Mouse (Mus musculus) myocyte (in vitro differentiated cells): Measurements from ENCODE around the gene Rpl11. TPM values are rescaled to one million over a fixed set of nuclear protein-coding genes. Genes with fewer than 3 reads are reported as not detected.

Experiments used
- H3K27me3 ChIP-seq: one replicate; pipeline ENCODE4 v1.6.1; 2011; ENCODE audit not compliant: control insufficient read depth, insufficient read depth, insufficient read length
- H3K36me3 ChIP-seq: one replicate; pipeline ENCODE4 v1.6.1; 2011; ENCODE audit not compliant: control insufficient read depth, insufficient read depth
- H3K4me2 ChIP-seq: one replicate; pipeline ENCODE4 v1.6.1; 2011; ENCODE audit warnings: low read depth, control low read depth
- H3K4me3 ChIP-seq: one replicate; pipeline ENCODE4 v1.5.1; 2011; ENCODE audit warnings: mild to moderate bottlenecking, control low read depth, moderate library complexity
- H3K79me2 ChIP-seq: one replicate; pipeline ENCODE4 v1.6.1; 2011; ENCODE audit not compliant: control insufficient read depth, insufficient read depth
- H3ac ChIP-seq: one replicate; pipeline ENCODE4 v1.6.1; 2011; ENCODE audit not compliant: control insufficient read depth, insufficient read length
- CEBPB ChIP-seq: IDR thresholded peaks from 2 replicates; pipeline ENCODE4 v1.6.1; 2011; ENCODE audit warnings: mild to moderate bottlenecking, moderate library complexity; ENCODE audit not compliant: poor library complexity, insufficient read depth, severe bottlenecking
- E2F4 ChIP-seq: IDR thresholded peaks from one replicate; pipeline ENCODE4 v1.6.1; 2011; ENCODE audit warnings: mild to moderate bottlenecking, control low read depth, moderate library complexity; ENCODE audit not compliant: insufficient read depth
- MAX ChIP-seq: IDR thresholded peaks from one replicate; pipeline ENCODE4 v1.6.1; 2011; ENCODE audit warnings: low read depth, mild to moderate bottlenecking, control low read depth
- MYOD1 ChIP-seq, 3 experiments: IDR thresholded peaks; one replicate each; pipeline ENCODE4 v1.6.1; 2011; ENCODE audit warnings: control low read depth in 2 of 3, low read depth in 2 of 3, mild to moderate bottlenecking in 2 of 3, moderate library complexity in 1 of 3; ENCODE audit not compliant: insufficient read length in 2 of 3, control insufficient read depth in 1 of 3
- MYOG ChIP-seq, 3 experiments: IDR thresholded peaks; one replicate each; pipeline ENCODE4 v1.6.1; 2011; ENCODE audit warnings: control low read depth in 2 of 3, low read depth in 2 of 3, mild to moderate bottlenecking in 2 of 3; ENCODE audit not compliant: insufficient read length in 2 of 3, control insufficient read depth in 1 of 3, insufficient read depth in 1 of 3
- POLR2A ChIP-seq: IDR thresholded peaks from one replicate; pipeline ENCODE4 v1.6.1; 2011; ENCODE audit warnings: low read depth, mild to moderate bottlenecking, control low read depth, moderate library complexity; ENCODE audit not compliant: insufficient read length
- POLR2AphosphoS2 ChIP-seq: IDR thresholded peaks from one replicate; pipeline ENCODE4 v1.6.1; 2011; ENCODE audit warnings: low read depth, control low read depth; ENCODE audit not compliant: insufficient read length
- REST ChIP-seq: IDR thresholded peaks from one replicate; pipeline ENCODE4 v1.6.1; 2011; ENCODE audit warnings: mild to moderate bottlenecking, control low read depth, moderate library complexity; ENCODE audit not compliant: insufficient read depth, insufficient read length
- SRF ChIP-seq: IDR thresholded peaks from one replicate; pipeline ENCODE4 v1.6.1; 2011; ENCODE audit warnings: low read depth; ENCODE audit not compliant: control insufficient read depth, insufficient read length
- TCF12 ChIP-seq: IDR thresholded peaks from one replicate; pipeline ENCODE4 v1.6.1; 2011; ENCODE audit warnings: mild to moderate bottlenecking, control low read depth; ENCODE audit not compliant: poor library complexity, insufficient read depth, severe bottlenecking
- TCF3 ChIP-seq: IDR thresholded peaks from one replicate; pipeline ENCODE4 v1.6.1; 2011; ENCODE audit warnings: low read depth, control low read depth; ENCODE audit not compliant: insufficient read length
- USF1 ChIP-seq: IDR thresholded peaks from one replicate; pipeline ENCODE4 v1.6.1; 2011; ENCODE audit warnings: low read depth, mild to moderate bottlenecking, control low read depth, moderate library complexity
- polyA plus RNA-seq: library from polyadenylated mRNA; unstranded; fragments of >200 nt; fragmentation: generic; extraction: Trizol; gene quantifications from one replicate; pipeline ENCODE4 v1.2.1, GENCODE M21; 2012; ENCODE audit warnings: missing spikeins

Gene Rpl11
- polyA plus RNA-seq, 1 experiment: 1,551 TPM

GRCm38 (mm10) chr4:136070592-136070991 lies 17.4 kb upstream of the Rpl11 start:
- H3K79me2 ChIP-seq: no peaks in the 10 kb centered on the region
- no peak overlapping the region for H3ac ChIP-seq
- H3K27me3 ChIP-seq: no peaks in the 10 kb centered on the region
- no peak overlapping the region for H3K4me2 ChIP-seq
- no peaks in the 10 kb centered on the region for H3K36me3 ChIP-seq
- TF ChIP-seq TCF3: no peak
- TF ChIP-seq POLR2A: no peak
- no peak for TF ChIP-seq CEBPB
- no peak for TF ChIP-seq TCF12
- TF ChIP-seq MYOD1 (IDR thresholded peaks at IDR 0.05; ENCODE audit: control insufficient read depth in 1 of 3, insufficient read length in 2 of 3, low read depth in 2 of 3): no peak
- TF ChIP-seq MAX: no peak
- TF ChIP-seq MYOG (IDR thresholded peaks at IDR 0.05; ENCODE audit: control insufficient read depth in 1 of 3, insufficient read depth in 1 of 3, insufficient read length in 2 of 3, low read depth in 2 of 3): no peak
- no peak for TF ChIP-seq REST
- TF ChIP-seq POLR2AphosphoS2: no peak
- TF ChIP-seq USF1: no peak
- TF ChIP-seq E2F4: no peak
- no peak for TF ChIP-seq SRF
- no peak overlapping the region for H3K4me3 ChIP-seq

DNA sequence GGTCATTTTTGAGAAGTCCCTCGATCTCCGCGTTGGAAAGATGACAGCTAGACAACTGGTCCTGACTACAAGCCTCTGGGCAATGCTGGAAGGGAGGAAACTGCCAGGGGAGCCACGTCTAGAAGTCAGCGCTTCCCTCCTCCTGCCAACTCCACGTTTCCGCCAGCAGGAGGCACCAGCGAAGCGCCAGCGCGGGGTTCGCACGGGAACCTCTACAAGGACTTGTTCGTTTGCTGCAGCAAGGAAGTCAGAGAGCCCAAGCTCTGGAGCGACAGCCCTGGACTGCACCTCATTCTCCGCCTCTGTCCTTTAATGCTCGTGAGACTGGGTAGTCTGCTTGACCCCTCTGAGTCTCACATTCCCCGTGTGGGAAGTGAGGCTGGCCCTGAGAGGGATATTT lies 16.7 kb upstream of the Rpl11 start:
- no peak for TF ChIP-seq POLR2AphosphoS2
- TF ChIP-seq MAX: no peak
- no peak for TF ChIP-seq REST
- TF ChIP-seq TCF12: no peak
- no peak for TF ChIP-seq CEBPB
- no peak for TF ChIP-seq USF1
- TF ChIP-seq POLR2A: no peak
- TF ChIP-seq MYOG (IDR thresholded peaks at IDR 0.05; ENCODE audit: control insufficient read depth in 1 of 3, insufficient read depth in 1 of 3, insufficient read length in 2 of 3, low read depth in 2 of 3): no peak
- TF ChIP-seq MYOD1 (IDR thresholded peaks at IDR 0.05; ENCODE audit: control insufficient read depth in 1 of 3, insufficient read length in 2 of 3, low read depth in 2 of 3): no peak
- TF ChIP-seq E2F4: no peak
- TF ChIP-seq SRF: no peak
- TF ChIP-seq TCF3: no peak
- Histone ChIP-seq H3K4me3 (no peak overlapping the region), H3K27me3 (no peaks in the 10 kb centered on the region), H3K36me3 (no peaks in the 10 kb centered on the region), H3ac (no peak overlapping the region), H3K79me2 (no peaks in the 10 kb centered on the region), H3K4me2 (peak overlapping the region; percentile 38)

GRCm38 (mm10) chr4:136069313-136069712 lies 16.1 kb upstream of the Rpl11 start:
- Histone ChIP-seq H3K79me2 (no peaks in the 10 kb centered on the region), H3K36me3 (no peaks in the 10 kb centered on the region), H3ac (no peak overlapping the region), H3K4me2 (no peak overlapping the region), H3K27me3 (no peaks in the 10 kb centered on the region), H3K4me3 (no peak overlapping the region)
- TF ChIP-seq MYOG (IDR thresholded peaks at IDR 0.05; ENCODE audit: control insufficient read depth in 1 of 3, insufficient read depth in 1 of 3, insufficient read length in 2 of 3, low read depth in 2 of 3): no peak
- TF ChIP-seq SRF: no peak
- no peak for TF ChIP-seq CEBPB
- TF ChIP-seq USF1: no peak
- no peak for TF ChIP-seq POLR2AphosphoS2
- no peak for TF ChIP-seq REST
- no peak for TF ChIP-seq MYOD1 (IDR thresholded peaks at IDR 0.05; ENCODE audit: control insufficient read depth in 1 of 3, insufficient read length in 2 of 3, low read depth in 2 of 3)

DNA sequence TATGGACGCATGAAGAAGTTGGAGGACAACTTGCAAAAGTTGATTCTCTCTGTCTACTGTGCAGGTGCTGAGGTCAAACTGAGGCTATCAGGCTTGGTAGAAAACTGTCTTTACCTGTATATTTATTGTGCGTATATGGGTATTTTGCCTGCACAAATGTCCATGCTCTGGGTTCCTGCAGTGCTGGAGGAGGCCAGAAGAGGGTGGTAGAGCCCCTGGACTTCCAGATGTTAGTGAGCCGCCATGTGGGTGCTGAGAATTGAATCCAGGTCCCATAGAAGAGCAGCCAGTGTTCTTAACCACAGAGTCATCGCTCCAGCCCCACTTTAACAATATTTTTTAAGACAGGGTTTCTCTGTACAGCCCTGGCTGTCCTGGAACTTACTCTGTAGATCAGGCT lies 9.9 kb upstream of the Rpl11 start:
- H3K4me3 ChIP-seq: no peak overlapping the region
- H3ac ChIP-seq: no peak overlapping the region
- TF ChIP-seq E2F4 (no peak), MYOD1 (IDR thresholded peaks at IDR 0.05; ENCODE audit: control insufficient read depth in 1 of 3, insufficient read length in 2 of 3, low read depth in 2 of 3) (no peak), MAX (no peak), TCF12 (no peak), SRF (no peak), POLR2A (no peak), REST (no peak), TCF3 (no peak), MYOG (IDR thresholded peaks at IDR 0.05; ENCODE audit: control insufficient read depth in 1 of 3, insufficient read depth in 1 of 3, insufficient read length in 2 of 3, low read depth in 2 of 3) (no peak), USF1 (no peak), POLR2AphosphoS2 (no peak), CEBPB (no peak)
- no peak overlapping the region for H3K4me2 ChIP-seq
- no peaks in the 10 kb centered on the region for H3K36me3 ChIP-seq
- no peaks in the 10 kb centered on the region for H3K79me2 ChIP-seq
- no peaks in the 10 kb centered on the region for H3K27me3 ChIP-seq
